Mouse (Mus musculus) monocyte, adult 2 months (primary cell): Measurements from ENCODE around the gene Nol10.

Experiments
- DNase-seq, 2 experiments: peaks; one replicate each; pipeline ENCODE4 v3.0.0; 2022; ENCODE audit warnings: low spot score in 2 of 2, low read depth in 1 of 2

The Nol10 gene

DNA sequence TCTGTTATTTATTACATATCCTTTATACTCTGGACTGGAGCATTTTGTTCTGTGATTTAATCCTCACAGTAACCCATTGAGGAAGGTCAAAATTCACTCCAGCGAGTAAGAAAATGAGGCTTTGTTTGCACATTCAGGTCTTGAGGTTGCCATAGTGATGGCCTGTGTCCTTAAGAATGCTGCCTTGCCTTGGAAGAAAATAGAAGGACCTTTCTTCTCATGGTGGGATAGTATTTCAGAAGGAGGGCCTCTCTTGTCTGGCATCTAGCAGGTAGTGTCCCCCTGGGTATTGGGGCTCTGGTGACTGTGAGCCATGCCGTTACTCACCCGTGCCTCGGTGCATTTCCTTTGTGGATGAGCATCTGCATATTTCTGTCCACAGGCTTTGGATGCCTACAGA, 12.4 kb downstream of the Nol10 start:
- no peak for DNase-seq

DNA sequence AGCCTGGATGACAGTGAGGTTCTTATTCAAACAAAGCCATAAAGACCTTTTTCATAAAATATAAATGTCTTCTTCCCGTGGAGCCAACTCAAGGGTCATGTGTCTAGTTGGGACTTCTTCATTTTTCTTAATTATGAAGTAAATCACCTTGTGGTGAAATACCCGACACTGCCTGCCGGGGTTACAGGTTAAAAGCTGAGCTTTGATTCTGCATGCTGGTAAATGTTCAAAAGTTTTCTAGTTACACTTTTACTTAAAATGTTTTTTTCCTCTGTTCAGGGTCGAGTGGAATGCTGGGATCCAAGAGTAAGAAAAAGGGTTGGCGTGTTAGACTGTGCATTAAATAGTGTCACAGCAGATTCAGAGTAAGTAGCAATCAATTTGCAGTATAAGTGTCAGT, 14.1 kb downstream of the Nol10 start:
- DNase-seq, result no peak

DNA sequence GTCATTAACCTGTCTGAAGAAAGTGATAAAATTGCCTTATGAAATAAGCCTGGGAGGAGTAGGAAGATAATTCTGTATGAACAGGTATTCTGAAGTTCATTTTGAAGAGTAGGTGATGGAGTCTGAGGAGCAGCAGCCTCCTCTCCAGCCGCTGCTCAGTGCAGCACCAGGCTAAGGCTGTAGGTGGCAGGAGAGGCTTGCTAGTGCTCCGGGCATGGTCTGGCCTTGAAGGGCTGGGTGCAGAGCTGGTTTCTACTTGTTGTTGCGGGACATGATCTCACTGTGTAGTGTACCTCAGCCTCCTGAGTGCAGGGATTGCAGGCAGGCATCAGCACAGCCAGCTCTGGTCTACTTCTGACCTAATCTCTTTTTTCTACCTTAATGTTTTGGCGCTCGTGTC, 18.7 kb downstream of the Nol10 start:
- no peak for DNase-seq

DNA sequence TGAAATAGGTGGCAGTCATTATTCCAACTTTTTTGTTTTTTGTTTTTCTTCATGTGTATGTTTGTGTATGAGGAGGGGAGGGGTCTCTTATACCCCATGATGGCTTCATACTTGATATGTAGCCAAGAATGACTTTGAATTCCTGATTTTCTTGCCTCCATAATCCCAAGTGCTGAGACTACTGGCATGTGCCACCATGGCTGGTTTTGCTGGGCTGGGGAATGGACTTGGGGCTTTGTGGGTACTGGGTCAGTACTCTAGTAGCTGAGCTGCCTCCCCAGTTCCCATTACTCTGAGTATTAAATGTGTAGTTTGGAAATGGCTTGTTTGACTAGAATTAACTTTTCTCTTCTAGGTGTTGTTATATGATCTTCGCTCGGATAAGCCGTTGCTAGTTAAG, 20.9 kb downstream of the Nol10 start:
- no peak for DNase-seq

DNA sequence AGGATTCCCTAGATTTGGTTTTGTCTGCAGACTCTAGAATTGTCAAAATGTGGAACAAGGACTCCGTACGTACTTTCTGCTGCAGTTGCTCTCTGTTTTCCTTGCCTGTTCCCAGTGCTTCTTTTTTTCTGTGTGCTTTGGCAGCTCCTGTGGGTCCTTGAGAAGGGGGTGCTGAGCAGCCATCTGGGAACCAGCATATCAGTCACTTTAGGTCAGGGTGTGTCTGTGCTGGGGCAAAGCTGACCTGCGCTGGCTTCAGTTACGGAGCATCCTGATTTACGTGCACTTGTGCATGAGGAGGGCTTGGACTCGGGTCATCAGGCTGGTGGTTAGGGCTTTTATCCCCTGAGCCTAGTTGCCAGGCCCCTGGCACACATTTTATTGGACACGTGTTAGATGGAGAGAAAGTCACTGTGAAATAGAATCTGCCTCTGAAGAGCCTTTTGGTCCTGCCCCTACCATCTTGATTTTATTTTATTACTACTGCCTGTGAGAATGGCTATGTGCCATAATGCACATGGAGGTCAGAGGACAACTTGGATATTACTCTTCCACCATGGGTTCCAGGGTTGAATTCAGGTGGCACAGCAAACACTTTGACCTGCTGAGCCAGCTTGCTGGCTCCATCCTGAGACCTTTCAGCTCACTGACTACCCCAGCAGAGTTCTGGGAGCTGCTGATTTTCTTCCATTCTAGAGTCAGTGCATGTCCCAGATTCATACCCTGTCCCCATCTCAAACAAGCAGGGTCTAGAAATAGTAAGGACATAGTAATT, 21.5 kb downstream of the Nol10 start:
- DNase-seq, result no peak

DNA sequence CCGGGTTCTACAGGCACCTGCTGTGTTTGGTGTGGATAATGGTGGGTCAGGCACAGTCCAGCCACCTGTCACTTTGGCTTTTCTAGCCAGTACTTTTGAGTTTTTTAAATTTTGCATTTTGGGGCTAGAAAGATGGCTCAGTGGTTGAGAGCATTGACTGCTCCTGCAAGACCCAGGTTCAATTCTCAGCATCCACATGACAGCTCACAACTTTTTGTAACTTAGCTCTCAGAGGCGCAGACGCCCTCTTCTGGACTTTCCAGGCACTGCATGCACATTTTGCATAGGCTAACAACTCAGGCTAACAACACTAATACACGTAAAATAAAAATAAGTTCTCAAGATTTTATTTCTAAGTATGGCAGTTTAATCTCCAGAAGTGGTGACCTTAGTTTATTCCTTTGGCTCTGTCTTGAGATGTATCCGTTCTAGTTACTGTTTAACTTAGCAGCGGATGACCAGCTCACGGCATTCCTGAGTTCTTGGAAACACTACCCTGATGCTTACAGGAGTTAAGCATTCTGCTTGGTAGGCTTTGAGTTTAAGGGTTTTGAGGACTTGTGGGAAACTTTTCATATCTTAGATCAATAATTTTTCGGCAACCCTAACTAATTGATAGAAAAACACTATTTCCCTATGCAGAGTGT, 23.5 kb downstream of the Nol10 start:
- no peak for DNase-seq

DNA sequence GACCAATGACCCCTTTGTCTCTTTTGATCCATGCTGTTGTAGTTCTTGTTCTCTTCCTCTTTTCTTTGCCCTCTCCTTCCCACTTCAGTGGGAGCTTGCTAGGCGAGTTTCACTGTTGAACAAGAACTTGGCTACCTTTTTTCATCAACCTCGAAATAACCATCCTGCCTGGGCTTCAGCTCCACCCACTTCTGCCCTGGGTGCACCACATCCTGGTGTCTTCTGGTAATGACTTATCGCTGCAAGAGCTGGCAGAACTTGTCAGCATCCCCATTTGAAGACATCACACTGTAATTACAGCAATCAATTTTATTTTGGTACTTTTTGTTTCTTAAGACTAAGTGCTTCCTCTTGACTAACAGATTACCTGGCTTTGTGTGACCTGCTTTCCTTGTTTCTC, 24.4 kb downstream of the Nol10 start:
- no peak for DNase-seq

DNA sequence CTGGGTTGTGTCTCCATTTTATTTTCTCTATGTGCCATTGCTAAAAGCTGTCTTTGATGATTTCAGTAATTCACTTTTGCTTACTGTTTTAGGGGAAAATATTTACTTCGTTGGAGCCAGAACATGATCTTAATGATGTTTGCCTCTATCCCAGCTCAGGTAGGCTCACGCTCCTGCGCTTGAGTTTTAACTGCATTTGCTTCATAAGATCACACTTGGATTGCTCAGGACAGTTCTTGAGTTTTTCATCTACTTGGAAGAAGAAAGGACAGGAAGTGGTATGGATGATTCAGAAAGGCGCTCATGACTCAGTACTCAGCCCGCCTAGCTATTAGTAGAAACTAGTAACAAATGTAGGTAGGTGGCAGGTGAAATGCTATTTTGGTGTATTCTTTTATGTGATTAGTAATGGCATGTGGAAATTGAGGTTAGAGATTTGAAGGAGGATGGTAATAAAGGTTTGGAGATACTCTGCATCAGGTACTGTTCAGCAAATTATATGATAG, 25.3 kb downstream of the Nol10 start:
- no peak for DNase-seq

DNA sequence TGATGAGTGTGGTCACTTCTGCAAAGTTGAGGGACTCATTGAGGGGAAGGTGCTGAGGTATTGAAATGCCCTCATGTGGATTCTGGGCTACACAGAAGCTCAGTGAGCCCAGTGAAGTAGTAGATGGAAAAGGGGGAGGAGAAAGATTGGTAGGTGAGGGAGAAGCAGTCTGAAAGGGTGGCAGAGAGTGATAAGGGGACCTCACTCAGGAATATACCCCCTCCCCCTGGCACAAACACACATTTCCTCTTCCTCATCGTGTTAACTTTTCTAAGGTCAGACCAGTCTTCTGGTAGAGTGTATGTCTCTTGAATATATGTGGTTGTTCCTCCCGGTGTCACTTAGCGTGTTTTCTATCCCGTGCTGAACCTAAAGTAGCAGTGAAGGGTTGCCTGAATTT, 27.0 kb downstream of the Nol10 start:
- DNase-seq, result no peak

DNA sequence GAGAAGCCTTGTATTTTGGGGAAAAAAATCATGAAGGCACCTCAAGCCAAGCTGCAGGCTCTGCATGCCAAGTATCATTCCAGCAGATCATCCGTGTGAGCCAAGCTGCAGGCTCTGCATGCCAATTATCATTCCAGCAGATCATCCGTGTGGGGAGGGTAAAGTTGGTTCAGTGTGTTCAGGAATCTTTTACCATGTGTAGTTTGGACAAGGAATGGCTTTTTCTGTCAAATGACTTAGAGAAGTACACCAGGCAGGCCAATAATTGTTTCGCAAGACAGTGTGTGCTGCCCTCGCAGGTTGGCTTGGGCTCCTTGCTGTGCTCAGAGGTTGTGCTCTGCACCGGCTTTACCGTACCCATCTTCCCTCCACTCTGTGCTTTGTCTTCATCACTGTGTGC, 28.3 kb downstream of the Nol10 start:
- no peak for DNase-seq

DNA sequence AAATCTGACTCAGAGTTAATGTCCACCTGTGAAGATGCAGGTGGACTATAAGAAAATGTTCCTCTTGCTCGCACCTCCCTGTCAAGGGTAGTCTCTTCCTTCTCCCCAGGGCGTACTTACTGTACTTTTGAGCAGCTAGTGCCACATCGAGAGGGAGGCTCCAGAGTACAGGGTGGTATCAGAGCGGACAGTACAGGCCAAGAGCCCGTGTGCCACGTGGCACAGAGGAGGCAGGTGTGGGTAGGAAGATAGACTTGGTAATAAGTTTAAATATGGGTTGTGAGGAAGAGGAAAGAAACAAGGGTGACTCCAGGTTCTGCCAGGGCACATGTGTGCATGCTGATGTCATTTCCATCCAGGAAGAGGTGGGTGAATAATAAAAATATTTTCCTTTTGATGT, 32.7 kb downstream of the Nol10 start:
- no peak for DNase-seq

DNA sequence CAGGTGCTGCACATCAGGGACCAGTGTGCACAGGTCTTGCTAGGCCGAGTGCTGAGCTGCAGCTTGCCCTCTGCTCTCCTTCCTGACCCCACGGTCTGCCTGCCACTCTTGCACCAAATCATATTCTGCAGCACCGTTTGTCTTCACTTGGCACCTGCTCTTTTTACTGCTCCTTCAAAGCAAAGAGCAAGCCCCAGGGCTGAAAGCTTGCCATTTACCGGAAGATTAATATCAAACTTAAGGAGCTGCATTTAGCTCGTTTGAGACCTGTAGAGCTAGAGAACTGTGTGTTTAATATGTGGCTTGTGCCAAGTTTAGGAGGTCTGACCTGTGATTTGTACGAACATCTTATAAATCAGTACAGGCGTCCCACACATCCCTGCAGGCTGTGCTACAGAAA, 34.5 kb downstream of the Nol10 start:
- DNase-seq, result no peak

DNA sequence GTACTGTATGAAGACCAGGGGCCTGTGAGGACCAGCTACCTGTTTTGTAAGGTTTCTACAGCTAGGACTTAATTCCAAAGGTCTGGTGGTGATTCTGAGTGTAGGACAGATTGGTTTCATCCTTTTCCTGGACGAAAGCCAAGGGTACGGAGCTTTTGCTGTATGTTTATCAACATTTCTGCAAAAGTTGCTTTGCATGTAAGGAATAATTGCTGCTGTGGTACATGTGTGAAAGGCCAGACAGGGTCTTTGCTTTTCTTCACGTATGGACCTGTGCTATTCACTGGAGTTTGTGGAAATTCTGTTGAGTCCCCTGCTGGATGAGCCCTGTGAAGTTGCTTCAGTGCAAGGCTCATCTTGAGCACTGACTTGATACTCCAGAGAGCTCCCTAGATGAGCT, 38.6 kb downstream of the Nol10 start:
- no peak for DNase-seq

DNA sequence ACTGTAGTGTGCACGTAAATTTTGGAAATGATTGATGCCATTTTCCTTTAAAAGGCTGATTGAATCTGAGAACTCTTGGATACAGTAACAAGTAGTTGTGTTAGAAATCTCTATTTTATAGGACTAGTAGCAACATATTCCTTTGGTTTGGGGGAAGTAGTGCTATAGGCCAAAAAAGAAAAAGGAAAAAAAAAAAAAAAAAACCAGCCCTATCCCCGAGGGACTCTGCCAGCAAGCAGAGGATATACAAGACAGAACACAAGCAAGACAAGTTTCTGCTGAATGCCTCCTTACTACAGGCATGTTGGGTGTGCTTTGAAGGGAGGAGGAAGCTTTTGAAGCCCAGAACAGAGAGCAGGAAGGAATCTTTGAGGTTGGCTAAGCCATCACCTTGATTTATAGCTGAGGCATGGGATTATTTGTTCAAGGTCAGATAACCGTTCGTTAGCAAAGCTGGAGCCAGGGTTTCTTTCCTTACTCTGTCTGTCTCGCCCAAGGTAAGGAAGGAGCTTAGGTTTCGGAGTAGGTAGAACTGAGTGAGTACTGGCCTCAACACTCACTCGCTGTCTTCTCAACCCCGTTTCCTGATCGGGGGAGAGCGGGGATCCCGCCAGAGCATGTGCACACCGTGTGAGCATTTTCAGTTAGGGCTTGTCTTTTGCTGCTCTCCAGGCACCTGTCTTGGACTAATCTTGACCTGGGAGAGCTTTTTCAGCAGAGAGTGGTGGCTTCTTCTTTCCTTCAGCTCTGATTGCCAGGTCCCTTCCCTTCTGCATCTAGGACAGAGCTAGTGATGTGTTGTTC, 39.3 kb downstream of the Nol10 start:
- no peak for DNase-seq

DNA sequence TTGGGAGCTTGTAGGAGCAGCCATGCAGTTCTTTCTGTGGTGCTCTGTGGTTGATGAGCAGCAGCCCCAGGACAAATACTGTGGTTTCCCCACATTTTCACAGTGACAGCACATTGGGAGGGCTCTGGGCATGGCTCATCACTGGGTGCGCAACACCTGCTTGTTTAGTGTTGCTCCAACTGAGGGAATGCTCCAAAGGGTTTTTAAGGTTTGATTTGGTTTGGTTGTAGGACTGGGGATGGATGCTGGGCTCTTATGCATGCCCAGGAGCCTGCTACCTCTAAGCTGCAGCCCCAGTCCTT, 39.8 kb downstream of the Nol10 start:
- no peak for DNase-seq

DNA sequence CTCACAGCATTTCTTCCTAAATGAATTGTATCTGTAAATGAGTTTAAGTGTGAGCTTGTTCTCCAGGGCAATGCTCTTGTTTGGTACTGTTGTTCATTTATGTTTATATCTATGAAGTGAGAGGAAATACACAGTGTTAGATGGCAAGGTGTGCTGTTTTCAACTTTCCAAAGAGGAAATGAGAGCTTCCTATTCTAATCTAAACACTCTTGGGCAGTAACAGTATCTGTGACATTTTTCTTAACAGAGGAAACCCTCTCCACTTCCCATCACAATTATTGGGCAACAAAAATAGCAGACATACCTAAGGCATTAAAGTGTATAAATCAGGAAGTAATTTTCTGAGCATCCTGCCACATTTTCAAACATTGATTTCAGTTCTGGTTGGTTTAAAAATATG, 41.8 kb downstream of the Nol10 start:
- no peak for DNase-seq

DNA sequence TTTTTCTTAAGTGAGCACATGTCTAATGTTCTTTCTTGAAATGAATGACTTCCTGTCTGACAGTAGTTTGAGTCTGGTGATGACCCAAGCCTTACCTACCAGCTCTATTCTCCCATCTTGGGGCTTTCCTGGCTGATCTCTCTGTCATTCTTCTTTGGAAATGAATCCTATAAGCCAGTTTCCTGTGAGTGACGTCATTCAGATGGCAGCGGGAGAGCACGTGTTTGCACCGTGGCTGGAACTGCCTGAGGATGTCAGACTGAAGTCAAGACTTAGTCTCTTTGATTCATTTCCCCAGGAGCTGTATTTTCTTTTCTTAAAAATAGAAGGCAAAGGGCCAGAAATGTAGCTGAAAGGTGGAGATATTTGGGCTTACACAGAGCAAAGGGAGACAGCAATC, 42.3 kb downstream of the Nol10 start:
- no peak for DNase-seq

DNA sequence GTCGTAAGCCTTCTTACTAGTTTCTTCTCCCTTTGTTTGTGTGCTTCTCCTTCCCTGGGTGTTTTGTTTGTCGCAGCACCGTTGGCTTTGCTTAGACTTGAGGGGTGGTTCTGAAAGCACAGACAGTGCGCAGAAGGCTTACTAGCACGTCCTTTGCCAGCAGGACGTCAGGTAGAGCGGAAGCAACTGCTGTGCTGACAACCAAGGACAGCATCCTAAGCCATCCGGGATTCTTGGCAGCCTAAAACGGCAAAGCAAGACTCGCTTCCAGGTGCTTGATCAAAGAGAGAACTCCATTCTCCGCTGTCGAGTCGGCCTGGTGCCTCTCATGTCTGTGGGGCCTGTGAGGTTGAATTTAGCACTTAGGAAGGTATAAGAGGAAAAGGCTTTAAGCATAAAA, 44.9 kb downstream of the Nol10 start:
- no peak for DNase-seq

DNA sequence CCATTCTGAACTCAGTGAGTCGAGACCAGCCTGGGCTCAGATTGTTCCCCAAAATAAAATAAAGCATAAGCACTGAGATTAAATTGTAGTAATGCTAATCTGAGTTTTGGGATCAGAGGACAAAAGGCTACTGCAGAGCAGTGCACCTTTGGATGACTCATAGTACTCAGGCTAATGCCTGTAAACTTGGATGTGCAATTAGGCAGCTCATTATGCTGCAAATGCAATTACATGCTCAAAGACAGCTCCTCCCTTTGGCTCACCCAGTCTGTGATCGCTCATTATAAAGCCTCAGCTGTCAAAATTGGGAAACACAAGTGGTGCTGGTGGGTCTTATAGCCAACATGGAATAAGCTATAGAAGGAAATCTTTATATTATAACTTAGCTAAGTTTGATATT, 48.9 kb downstream of the Nol10 start:
- DNase-seq, result no peak

DNA sequence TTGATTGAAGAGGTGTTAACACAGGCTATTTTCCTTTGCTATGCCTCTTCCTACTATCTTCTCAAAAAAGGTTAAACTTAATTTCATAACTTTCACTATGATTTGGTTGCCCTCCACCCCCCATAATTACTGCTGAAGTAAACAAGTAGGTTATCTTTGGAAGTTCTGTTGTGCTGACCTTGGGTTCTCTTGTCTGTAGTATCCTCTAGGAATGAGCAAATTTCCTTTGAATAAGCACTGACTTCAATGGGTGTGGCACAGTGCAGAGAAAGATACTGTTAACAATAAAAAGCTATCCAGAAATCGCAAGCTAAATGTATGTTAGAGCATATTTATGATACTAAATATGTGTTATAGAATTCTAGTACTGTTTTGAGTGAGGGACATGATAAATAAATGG, 53.2 kb downstream of the Nol10 start:
- DNase-seq, result no peak

DNA sequence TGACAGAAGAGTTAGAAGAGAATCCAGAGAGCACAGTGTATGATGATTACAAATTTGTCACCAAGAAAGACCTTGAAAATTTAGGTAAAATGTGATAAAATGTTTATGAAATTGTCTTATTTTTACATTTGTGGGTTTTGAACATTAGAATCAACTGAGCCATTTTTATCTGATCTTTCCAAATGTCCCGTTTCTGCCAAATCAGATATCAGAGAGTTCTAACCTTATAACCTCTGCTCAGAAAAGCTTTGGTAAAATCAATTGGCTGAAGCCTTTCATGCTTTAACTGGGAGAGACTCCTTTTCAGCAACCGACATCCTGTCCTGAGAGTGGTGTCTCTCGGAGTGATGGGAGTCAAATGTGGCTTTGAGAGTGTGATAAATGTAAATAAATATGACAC, 53.9 kb downstream of the Nol10 start:
- DNase-seq, result no peak

DNA sequence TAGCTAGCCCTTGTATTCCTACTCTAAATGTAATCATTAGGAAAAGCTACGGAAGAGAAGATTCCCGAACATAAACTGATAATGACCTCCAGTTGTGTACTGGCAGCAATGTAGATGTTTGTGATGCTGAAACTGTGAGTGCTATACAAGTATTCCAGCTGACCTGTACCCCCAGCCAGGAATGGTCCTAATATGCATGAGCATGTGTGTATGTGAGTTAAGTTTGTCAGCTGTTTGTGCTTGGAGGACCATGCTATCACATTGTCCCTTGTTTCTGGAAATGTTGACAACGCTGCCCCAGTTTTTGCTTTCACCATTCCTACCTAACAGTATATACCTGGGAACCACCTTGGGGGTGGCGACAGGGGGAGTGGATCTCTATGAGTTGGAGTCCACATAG, 55.7 kb downstream of the Nol10 start:
- DNase-seq, result no peak
